Mouse (Mus musculus) hindlimb bud, embryonic 11.5 days (tissue): ENCODE measurements around the gene Vmn2r115.
"Not testable (repeated sequence)": the region's sequence is repeated elsewhere in the genome, so short reads cannot be mapped to it uniquely, and the experiment has no call there.

ENCODE experiments used
- DNase-seq: peaks from one replicate; pipeline ENCODE4 v3.0.0-alpha.2; 2012; ENCODE audit warnings: low read depth, low spot score; ENCODE audit errors: extremely low spot score

Vmn2r115 gene

GRCm38 (mm10) chr17:23343441-23343840 is at the start of gene Vmn2r115:
Gene Vmn2r115, plus strand, starts transcription at chr17:23343741.
- DNase-seq: not testable (repeated sequence)

- DNase-seq: not testable (repeated sequence)
Measured at GRCm38 (mm10) chr17:23312437-23312836, 31.1 kb upstream of the Vmn2r115 start, which contains the start of gene Vmn2r114. Gene Vmn2r114, minus strand, starts transcription at chr17:23312537.

GRCm38 (mm10) chr17:23330657-23331056 is 12.9 kb upstream of the Vmn2r115 start:
- DNase-seq: no peak

DNA sequence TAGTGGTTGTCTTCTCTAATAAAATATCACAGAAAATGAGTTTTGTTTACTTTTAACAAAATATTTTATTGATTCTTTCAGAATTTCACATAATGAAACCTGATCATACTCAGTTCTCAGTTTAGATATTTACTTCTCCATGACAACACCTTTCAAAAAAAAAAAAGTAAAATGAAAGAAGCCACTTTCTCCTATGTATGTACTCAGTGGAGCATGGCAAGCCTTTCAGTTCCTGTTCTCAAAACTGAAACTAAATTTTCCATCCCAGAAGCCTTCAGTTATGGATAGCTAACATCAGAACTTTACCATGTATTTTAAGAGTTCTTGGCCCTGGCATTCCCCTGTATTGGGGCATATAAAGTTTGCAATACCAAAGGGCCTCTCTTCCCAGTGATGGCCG is 8.1 kb downstream of the Vmn2r115 start:
- DNase-seq: no peak

DNA sequence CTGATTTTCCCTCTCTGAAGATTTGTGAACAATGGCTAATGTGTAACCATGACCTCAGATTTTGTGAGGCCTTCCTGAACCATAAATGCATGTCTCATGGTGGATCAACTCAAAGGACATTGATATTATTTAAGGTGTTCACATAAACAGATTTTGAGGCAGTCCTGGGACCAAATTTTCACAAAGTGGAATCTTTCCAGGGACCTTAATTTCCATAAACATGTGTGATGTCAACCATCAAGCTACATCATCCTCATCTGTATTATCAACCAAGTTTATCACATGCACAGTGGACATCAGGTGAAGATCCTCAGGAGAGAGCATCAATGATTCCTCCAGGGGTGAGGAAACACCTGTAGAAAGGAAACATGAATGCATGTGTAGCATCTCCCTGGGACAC is 40.8 kb downstream of the Vmn2r115 start, which contains the start of gene Vmn2r116:
TSS of gene Vmn2r116 (plus strand) at position 301 of the 400 bp plus-strand sequence.
- DNase-seq: not testable (repeated sequence)
